8 mouse cellular contexts compared by ENCODE assay signal in the genomic region with DNA sequence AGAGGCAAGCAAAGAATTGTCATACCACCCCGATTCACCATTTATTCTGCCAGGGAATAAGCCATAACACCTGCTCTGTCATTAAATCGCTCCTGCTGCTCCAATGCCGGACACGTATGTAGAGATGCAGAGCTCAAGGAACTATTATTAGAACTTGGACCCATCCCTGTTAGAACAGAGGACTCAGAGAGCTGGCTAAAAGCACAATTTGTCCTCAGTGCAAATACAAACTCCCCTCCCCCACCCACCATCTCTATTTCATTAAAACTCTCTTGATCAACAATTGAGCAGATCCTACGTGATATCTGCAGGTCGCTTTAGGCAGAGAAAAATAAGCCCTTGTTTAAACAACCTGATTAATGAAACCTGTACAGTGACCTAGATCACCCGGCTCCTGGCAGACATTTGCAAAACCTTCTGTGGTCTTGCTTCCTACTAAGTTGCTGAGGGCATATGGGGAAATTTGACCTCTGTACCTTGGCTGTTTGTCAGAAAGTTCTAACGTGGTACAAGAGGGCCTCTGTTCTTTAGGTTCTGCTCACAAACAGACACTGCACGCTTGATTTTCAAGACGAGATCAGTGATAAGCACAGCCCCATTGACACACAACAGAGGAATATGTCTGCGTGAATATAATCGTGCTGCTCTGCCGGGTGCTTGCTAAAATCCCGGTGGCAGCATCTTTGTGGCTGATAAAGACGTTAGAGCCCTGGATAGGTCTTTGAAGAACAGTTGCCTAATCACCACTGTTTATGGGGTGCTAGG. TPM values are rescaled to one million over a fixed set of nuclear protein-coding genes. Genes with fewer than 3 reads are reported as not detected.
DNase-seq lines count a peak whose midpoint lies in the region; ATAC-seq and TF ChIP-seq lines count a peak whose summit lies in the region.

No protein-coding gene starts in this region.

- WGBS in cerebellum, adult 2 months, result 3% methylated on average over 15 of the region's 15 CpGs
- 17% methylated on average over 15 of the region's 15 CpGs for WGBS in forebrain, embryonic 16.5 days
- WGBS in intestine, embryonic 15.5 days, result 12% methylated on average over 15 of the region's 15 CpGs
- 19% methylated on average over 15 of the region's 15 CpGs for WGBS in liver, postnatal 0 days (ENCODE audit: insufficient replicate concordance)
- 12% methylated on average over 15 of the region's 15 CpGs for WGBS in neural tube, embryonic 15.5 days

- H3K9ac ChIP-seq in forebrain, embryonic 16.5 days (replicated peaks; ENCODE audit: low read depth, low read length), result no peak overlapping the region
- no peak overlapping the region for H3K9ac ChIP-seq in intestine, embryonic 15.5 days
- no peak overlapping the region for H3K9ac ChIP-seq in liver, postnatal 0 days (replicated peaks)
- H3K9ac ChIP-seq in neural tube, embryonic 15.5 days (replicated peaks), result peak overlapping the region; percentile 41

- peak; percentile 46; the same call in 1 of the 2 replicates for TF ChIP-seq EP300 in liver, postnatal 0 days (IDR thresholded peaks at IDR 0.05; ENCODE audit: low read depth)

- TF ChIP-seq POLR2A in cerebellum, adult 2 months (IDR thresholded peaks at IDR 0.05; ENCODE audit: borderline replicate concordance, insufficient read depth, low read length), result peak; percentile 31; the same call in 1 of the 2 replicates

- peak; percentile 19 for DNase-seq in right cerebral cortex, postnatal 25 days
- DNase-seq in right cerebral cortex, postnatal 36 days (ENCODE audit: low spot score in 2 of 2), result no peak
- peak; percentile 68 to 79 for DNase-seq in cerebellum, adult 2 months
- DNase-seq in liver, postnatal 0 days, result peak; percentile 61
- DNase-seq in thymus, postnatal 36 days, result no peak

- ATAC-seq in forebrain, embryonic 16.5 days, result no peak
- ATAC-seq in intestine, embryonic 15.5 days, result peak; percentile 35
- peak; percentile 24 for ATAC-seq in liver, postnatal 0 days
- ATAC-seq in neural tube, embryonic 15.5 days (ENCODE audit: low FRiP score), result no peak

- H3K4me3 ChIP-seq in cerebellum, adult 2 months (replicated peaks; ENCODE audit: insufficient read depth, low read depth, low read length), result peak overlapping the region; percentile 49
- peak overlapping the region; percentile 7 for H3K4me3 ChIP-seq in forebrain, embryonic 16.5 days (replicated peaks; ENCODE audit: low read length)
- H3K4me3 ChIP-seq in intestine, embryonic 15.5 days (replicated peaks), result no peak overlapping the region
- peak overlapping the region; percentile 13 for H3K4me3 ChIP-seq in liver, postnatal 0 days (ENCODE audit: low read depth, low read length)
- peak overlapping the region; percentile 94 for H3K4me3 ChIP-seq in neural tube, embryonic 15.5 days (replicated peaks)

- H3K4me2 ChIP-seq in forebrain, embryonic 16.5 days (ENCODE audit: low read length), result peak overlapping the region; percentile 43
- peak overlapping the region; percentile 42 for H3K4me2 ChIP-seq in intestine, embryonic 15.5 days (replicated peaks)
- H3K4me2 ChIP-seq in liver, postnatal 0 days (ENCODE audit: low read depth, low read length), result peak overlapping the region; percentile 63
- peak overlapping the region; percentile 78 for H3K4me2 ChIP-seq in neural tube, embryonic 15.5 days

- H3K9me3 ChIP-seq in forebrain, embryonic 16.5 days (ENCODE audit: control insufficient read depth, low read length), result no peaks in the 10 kb centered on the region
- no peaks in the 10 kb centered on the region for H3K9me3 ChIP-seq in intestine, embryonic 15.5 days
- no peaks in the 10 kb centered on the region for H3K9me3 ChIP-seq in liver, postnatal 0 days (ENCODE audit: low read length)
- no peaks in the 10 kb centered on the region for H3K9me3 ChIP-seq in neural tube, embryonic 15.5 days (replicated peaks)

- H3K36me3 ChIP-seq in forebrain, embryonic 16.5 days (ENCODE audit: control insufficient read depth, insufficient read depth), result no peaks in the 10 kb centered on the region
- H3K36me3 ChIP-seq in intestine, embryonic 15.5 days, result no peaks in the 10 kb centered on the region
- H3K36me3 ChIP-seq in liver, postnatal 0 days (replicated peaks; ENCODE audit: insufficient read depth, low read length), result no peaks in the 10 kb centered on the region
- no peaks in the 10 kb centered on the region for H3K36me3 ChIP-seq in neural tube, embryonic 15.5 days

- H3K27ac ChIP-seq in cerebellum, adult 2 months (ENCODE audit: insufficient read depth, low read length), result peak overlapping the region; percentile 98
- H3K27ac ChIP-seq in forebrain, embryonic 16.5 days (ENCODE audit: low read length), result peak overlapping the region; percentile 0; the same call in 1 of the 2 replicates
- peak overlapping the region; percentile 77 for H3K27ac ChIP-seq in intestine, embryonic 15.5 days
- H3K27ac ChIP-seq in liver, postnatal 0 days (ENCODE audit: low read depth), result peak overlapping the region; percentile 75
- H3K27ac ChIP-seq in neural tube, embryonic 15.5 days (replicated peaks), result peak overlapping the region; percentile 70

- no peaks in the 10 kb centered on the region for H3K27me3 ChIP-seq in cerebellum, adult 2 months (ENCODE audit: control insufficient read depth, insufficient read depth, low read length)
- H3K27me3 ChIP-seq in forebrain, embryonic 16.5 days (replicated peaks; ENCODE audit: control insufficient read depth, insufficient read depth, low read length), result no peaks in the 10 kb centered on the region
- no peaks in the 10 kb centered on the region for H3K27me3 ChIP-seq in intestine, embryonic 15.5 days (replicated peaks)
- no peaks in the 10 kb centered on the region for H3K27me3 ChIP-seq in liver, postnatal 0 days (ENCODE audit: insufficient read depth, low read length)
- no peaks in the 10 kb centered on the region for H3K27me3 ChIP-seq in neural tube, embryonic 15.5 days (replicated peaks)

- H3K4me1 ChIP-seq in cerebellum, adult 2 months (ENCODE audit: control insufficient read depth, insufficient read depth, low read length), result peaks cover 4% of the 10 kb centered on the region; the same call in 1 of the 2 replicates
- H3K4me1 ChIP-seq in forebrain, embryonic 16.5 days (replicated peaks; ENCODE audit: control insufficient read depth, insufficient read depth, low read length), result peaks cover 16% of the 10 kb centered on the region
- peaks cover 11% of the 10 kb centered on the region for H3K4me1 ChIP-seq in intestine, embryonic 15.5 days (replicated peaks)
- H3K4me1 ChIP-seq in liver, postnatal 0 days (ENCODE audit: insufficient read depth), result peaks cover 10% of the 10 kb centered on the region; the same call in 1 of the 2 replicates
- H3K4me1 ChIP-seq in neural tube, embryonic 15.5 days, result peaks cover 30% of the 10 kb centered on the region

- no peak for TF ChIP-seq CTCF in cerebellum, adult 2 months (IDR thresholded peaks at IDR 0.05; ENCODE audit: borderline replicate concordance, insufficient read depth, low read depth, low read length)
- TF ChIP-seq CTCF in liver, postnatal 0 days (IDR thresholded peaks at IDR 0.05; ENCODE audit: low read depth), result no peak

RNA-seq across cellular contexts. Expression of a gene that starts 4.3 kb away (rescaled TPM):
- polyA plus RNA-seq in cerebellum, adult 2 months (2012; rRNA removed), result 99.1 and 110 TPM in 2 replicates
- 55.9 and 65.7 TPM in 2 replicates for polyA plus RNA-seq in forebrain, embryonic 16.5 days (2015; fragmentation: Nextera tagmentation; extraction: Ambion mirVana)
- polyA plus RNA-seq in intestine, embryonic 15.5 days (2015; fragmentation: Nextera tagmentation; extraction: Ambion mirVana), result 48.9 and 49.5 TPM in 2 replicates
- 17.0 and 17.1 TPM in 2 replicates for polyA plus RNA-seq in liver, postnatal 0 days (2015; fragmentation: Nextera tagmentation; extraction: Ambion mirVana)
- 66.5 and 72.7 TPM in 2 replicates for polyA plus RNA-seq in neural tube, embryonic 15.5 days (2015; fragmentation: Nextera tagmentation; extraction: Ambion mirVana)

Comparison
In these comparisons a context has a peak if more than half of its experiments do, and no peak if none do; other contexts are left out.
1. DNase-seq: peak in right cerebral cortex, postnatal 25 days (single experiment), cerebellum, adult 2 months (2 of 2) and liver, postnatal 0 days (single experiment); none in right cerebral cortex, postnatal 36 days (0 of 2) and thymus, postnatal 36 days (0 of 2).
2. H3K27ac ChIP-seq: peak in every context shown above with its lines; median percentile 98 in cerebellum, adult 2 months; 77 in intestine, embryonic 15.5 days; 75 in liver, postnatal 0 days; 70 in neural tube, embryonic 15.5 days; 0 in forebrain, embryonic 16.5 days.
3. ATAC-seq: peak in intestine, embryonic 15.5 days (single experiment) and liver, postnatal 0 days (single experiment); none in forebrain, embryonic 16.5 days (single experiment) and neural tube, embryonic 15.5 days (single experiment).
4. Peak in every context shown above with its lines, with median percentiles within 50 percentile points of each other: H3K4me2 ChIP-seq.